Mouse (Mus musculus): ENCODE data around the gene Abcc2. TPM values are rescaled to one million over a fixed set of nuclear protein-coding genes. Genes with fewer than 3 reads are reported as not detected.

The Abcc2 gene
- polyA plus RNA-seq, 1 experiment from 2014 or later: 0.03 TPM

DNA sequence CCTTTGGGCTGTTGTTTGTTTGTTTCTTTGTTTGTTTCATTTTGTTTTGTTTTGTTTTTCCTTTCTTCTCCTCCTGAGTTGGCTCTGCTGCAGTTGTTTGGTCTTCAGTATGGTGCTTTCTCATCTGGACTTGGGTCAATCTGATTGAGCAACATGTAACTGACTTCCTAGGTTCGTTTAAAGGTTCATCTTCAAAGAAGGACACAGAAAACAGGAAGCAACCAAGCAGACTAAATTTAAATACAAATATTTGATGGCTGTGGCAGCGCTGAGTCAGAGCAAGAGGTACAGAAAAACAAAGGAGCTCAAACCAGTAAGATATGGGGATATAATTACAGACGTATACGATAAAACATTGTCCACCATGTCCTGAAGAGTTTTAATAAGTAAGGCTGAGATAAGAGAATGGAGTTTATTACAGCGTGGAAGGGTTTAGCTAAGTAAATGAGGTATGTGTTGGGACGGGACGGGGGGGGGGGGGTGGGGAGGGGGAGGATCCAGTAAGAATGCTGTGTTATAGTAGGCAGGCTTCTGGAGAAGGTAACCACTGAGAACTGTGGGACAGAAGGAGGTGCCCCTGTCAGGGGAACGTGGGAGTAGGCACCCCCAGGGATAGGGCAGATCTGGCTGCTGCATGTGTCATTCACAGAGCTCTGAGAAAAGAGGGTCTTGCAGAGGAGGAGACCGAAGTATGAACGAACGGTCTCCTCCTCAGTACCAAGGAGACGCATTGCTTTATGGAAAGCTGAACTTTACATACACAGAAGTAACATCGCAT, 4.4 kb downstream of the Abcc2 start:
- Histone ChIP-seq H3K4me3 (ENCODE audit: low read depth, low read length) (no peak overlapping the region), H3K36me3 (replicated peaks; ENCODE audit: control insufficient read depth, insufficient read depth, low read depth, low read length) (no peaks in the 10 kb centered on the region), H3K9me3 (replicated peaks; ENCODE audit: control insufficient read depth, low read length) (no peaks in the 10 kb centered on the region), H3K27me3 (ENCODE audit: control insufficient read depth, insufficient read depth, low read length) (no peaks in the 10 kb centered on the region), H3K27ac (replicated peaks; ENCODE audit: low read depth, low read length) (no peak overlapping the region), H3K4me2 (ENCODE audit: low read depth, low read length) (no peak overlapping the region), H3K4me1 (ENCODE audit: control insufficient read depth, insufficient read depth, low read length) (no peaks in the 10 kb centered on the region), H3K9ac (replicated peaks; ENCODE audit: low read length) (no peak overlapping the region)
- DNase-seq (ENCODE audit: low spot score) (no peak), ATAC-seq (replicated peaks; ENCODE audit: insufficient number of reproducible peaks, low FRiP score, low TSS enrichment, low read depth) (no peak)
- 83% methylated on average over 13 of the region's 13 CpGs for WGBS

DNA sequence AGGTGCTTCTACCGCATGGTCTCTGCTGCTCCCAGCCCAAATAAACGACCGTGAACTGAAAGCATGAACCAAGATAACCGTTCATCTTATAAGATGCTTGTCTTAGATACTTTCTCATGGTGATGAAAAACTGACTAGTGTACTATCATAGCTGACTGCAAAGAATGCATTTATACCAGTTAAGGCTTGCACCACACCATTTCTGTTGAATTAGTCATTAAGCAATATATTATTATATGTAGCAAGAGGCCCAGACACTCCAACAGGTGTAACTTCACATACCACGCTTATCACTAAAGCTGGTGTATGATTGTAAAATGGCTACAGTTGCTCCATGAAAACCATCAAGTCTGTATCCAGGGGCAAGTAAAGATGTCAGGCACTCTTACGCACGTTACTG, 7.8 kb downstream of the Abcc2 start:
- 92% methylated on average over 7 of the region's 7 CpGs for WGBS
- Histone ChIP-seq H3K27ac (replicated peaks; ENCODE audit: low read depth, low read length) (no peak overlapping the region), H3K9me3 (replicated peaks; ENCODE audit: control insufficient read depth, low read length) (no peaks in the 10 kb centered on the region), H3K36me3 (replicated peaks; ENCODE audit: control insufficient read depth, insufficient read depth, low read depth, low read length) (no peaks in the 10 kb centered on the region), H3K9ac (replicated peaks; ENCODE audit: low read length) (no peak overlapping the region), H3K4me3 (ENCODE audit: low read depth, low read length) (no peak overlapping the region), H3K4me1 (ENCODE audit: control insufficient read depth, insufficient read depth, low read length) (no peaks in the 10 kb centered on the region), H3K27me3 (ENCODE audit: control insufficient read depth, insufficient read depth, low read length) (no peaks in the 10 kb centered on the region), H3K4me2 (ENCODE audit: low read depth, low read length) (no peak overlapping the region)
- ATAC-seq (replicated peaks; ENCODE audit: insufficient number of reproducible peaks, low FRiP score, low TSS enrichment, low read depth) (no peak), DNase-seq (ENCODE audit: low spot score) (no peak)

GRCm38 (mm10) chr19:43792537-43792936, 10.5 kb downstream of the Abcc2 start:
- Histone ChIP-seq H3K36me3 (replicated peaks; ENCODE audit: control insufficient read depth, insufficient read depth, low read depth, low read length) (no peaks in the 10 kb centered on the region), H3K9ac (replicated peaks; ENCODE audit: low read length) (no peak overlapping the region), H3K4me2 (ENCODE audit: low read depth, low read length) (no peak overlapping the region), H3K9me3 (replicated peaks; ENCODE audit: control insufficient read depth, low read length) (no peaks in the 10 kb centered on the region), H3K27ac (replicated peaks; ENCODE audit: low read depth, low read length) (no peak overlapping the region), H3K27me3 (ENCODE audit: control insufficient read depth, insufficient read depth, low read length) (no peaks in the 10 kb centered on the region), H3K4me3 (ENCODE audit: low read depth, low read length) (no peak overlapping the region), H3K4me1 (ENCODE audit: control insufficient read depth, insufficient read depth, low read length) (no peaks in the 10 kb centered on the region)
- WGBS: 90% methylated on average over 4 of the region's 4 CpGs
- no peak for ATAC-seq (replicated peaks; ENCODE audit: insufficient number of reproducible peaks, low FRiP score, low TSS enrichment, low read depth)
- no peak for DNase-seq (ENCODE audit: low spot score)

DNA sequence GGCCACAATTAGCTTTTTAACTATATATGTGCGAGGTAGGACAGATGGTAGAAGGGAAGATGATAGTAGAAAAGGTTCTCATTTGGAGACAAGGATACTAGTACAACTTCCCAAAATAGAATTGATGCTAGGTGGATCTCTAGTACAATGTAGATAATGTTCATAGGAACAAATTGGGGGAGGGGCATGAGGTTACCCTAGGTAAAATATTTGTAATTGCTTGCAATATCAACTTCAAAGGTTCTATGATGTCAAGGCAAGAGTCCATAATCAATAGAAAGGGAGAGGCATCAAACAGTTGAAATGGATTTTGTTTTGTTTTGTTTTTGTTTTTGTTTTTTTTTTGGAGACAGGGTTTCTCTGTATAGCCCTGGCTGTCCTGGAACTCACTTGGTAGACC, 12.0 kb downstream of the Abcc2 start:
- Histone ChIP-seq H3K27me3 (ENCODE audit: control insufficient read depth, insufficient read depth, low read length) (no peaks in the 10 kb centered on the region), H3K36me3 (replicated peaks; ENCODE audit: control insufficient read depth, insufficient read depth, low read depth, low read length) (no peaks in the 10 kb centered on the region), H3K9me3 (replicated peaks; ENCODE audit: control insufficient read depth, low read length) (no peaks in the 10 kb centered on the region), H3K4me1 (ENCODE audit: control insufficient read depth, insufficient read depth, low read length) (no peaks in the 10 kb centered on the region), H3K4me2 (ENCODE audit: low read depth, low read length) (no peak overlapping the region), H3K4me3 (ENCODE audit: low read depth, low read length) (no peak overlapping the region), H3K9ac (replicated peaks; ENCODE audit: low read length) (no peak overlapping the region), H3K27ac (replicated peaks; ENCODE audit: low read depth, low read length) (no peak overlapping the region)
- WGBS: 91% methylated on average over 1 of the region's 1 CpGs
- DNase-seq (ENCODE audit: low spot score) (no peak), ATAC-seq (replicated peaks; ENCODE audit: insufficient number of reproducible peaks, low FRiP score, low TSS enrichment, low read depth) (no peak)

DNA sequence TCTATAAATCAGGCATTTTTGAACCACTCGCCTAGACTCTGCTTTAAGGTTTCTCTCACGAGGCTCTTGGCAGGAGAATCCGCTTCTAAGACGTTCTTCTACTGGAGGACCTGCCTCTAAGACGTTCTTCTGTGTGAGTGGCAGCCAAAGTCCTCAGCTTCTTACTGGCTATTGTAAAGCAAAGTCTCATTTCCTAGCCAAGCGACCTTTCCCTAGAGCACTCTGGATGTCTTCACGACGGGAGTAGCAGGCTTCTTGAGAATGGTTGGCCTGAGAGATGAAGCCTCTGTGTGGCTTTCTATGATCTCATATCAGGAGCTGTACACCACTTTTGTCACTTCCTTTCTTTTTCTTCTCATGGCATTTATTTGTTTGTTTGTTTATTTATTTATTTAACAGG, 13.5 kb downstream of the Abcc2 start:
- ATAC-seq (replicated peaks; ENCODE audit: insufficient number of reproducible peaks, low FRiP score, low TSS enrichment, low read depth): no peak
- no peaks in the 10 kb centered on the region for H3K27me3 ChIP-seq (ENCODE audit: control insufficient read depth, insufficient read depth, low read length)
- DNase-seq (ENCODE audit: low spot score): no peak

DNA sequence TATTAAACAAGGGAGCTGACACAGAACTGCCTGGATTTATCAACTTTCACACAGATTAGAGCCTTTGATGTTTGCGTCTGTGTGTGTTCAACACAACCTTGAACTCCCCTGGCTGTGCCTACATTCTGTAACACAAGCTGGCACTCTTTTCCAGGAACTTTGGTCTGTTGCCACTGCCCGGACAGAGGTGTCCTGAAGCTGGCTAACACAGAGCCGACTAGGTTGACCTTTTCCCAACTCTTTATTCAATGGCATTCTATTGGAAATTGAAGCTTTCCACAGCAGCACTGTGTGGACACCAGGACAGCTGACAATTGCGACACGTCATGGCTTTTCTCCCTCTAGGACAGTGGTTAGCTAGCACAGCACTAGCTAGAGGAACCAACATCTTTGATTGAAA, 15.2 kb downstream of the Abcc2 start:
- Histone ChIP-seq H3K9me3 (replicated peaks; ENCODE audit: control insufficient read depth, low read length) (no peaks in the 10 kb centered on the region), H3K4me2 (ENCODE audit: low read depth, low read length) (no peak overlapping the region), H3K27me3 (ENCODE audit: control insufficient read depth, insufficient read depth, low read length) (no peaks in the 10 kb centered on the region), H3K36me3 (replicated peaks; ENCODE audit: control insufficient read depth, insufficient read depth, low read depth, low read length) (no peaks in the 10 kb centered on the region), H3K9ac (replicated peaks; ENCODE audit: low read length) (no peak overlapping the region), H3K27ac (replicated peaks; ENCODE audit: low read depth, low read length) (no peak overlapping the region), H3K4me3 (ENCODE audit: low read depth, low read length) (no peak overlapping the region), H3K4me1 (ENCODE audit: control insufficient read depth, insufficient read depth, low read length) (no peaks in the 10 kb centered on the region)
- 76% methylated on average over 5 of the region's 5 CpGs for WGBS
- DNase-seq (ENCODE audit: low spot score) (no peak), ATAC-seq (replicated peaks; ENCODE audit: insufficient number of reproducible peaks, low FRiP score, low TSS enrichment, low read depth) (no peak)

More for the DNA sequence above, 13.5 kb downstream of the Abcc2 start:
- Histone ChIP-seq H3K36me3 (replicated peaks; ENCODE audit: control insufficient read depth, insufficient read depth, low read depth, low read length) (no peaks in the 10 kb centered on the region), H3K27ac (replicated peaks; ENCODE audit: low read depth, low read length) (no peak overlapping the region), H3K4me3 (ENCODE audit: low read depth, low read length) (no peak overlapping the region), H3K9ac (replicated peaks; ENCODE audit: low read length) (no peak overlapping the region), H3K4me2 (ENCODE audit: low read depth, low read length) (no peak overlapping the region), H3K9me3 (replicated peaks; ENCODE audit: control insufficient read depth, low read length) (no peaks in the 10 kb centered on the region), H3K4me1 (ENCODE audit: control insufficient read depth, insufficient read depth, low read length) (no peaks in the 10 kb centered on the region)
- 80% methylated on average over 8 of the region's 8 CpGs for WGBS

GRCm38 (mm10) chr19:43801427-43802051, 19.5 kb downstream of the Abcc2 start:
- Histone ChIP-seq H3K4me2 (ENCODE audit: low read depth, low read length) (no peak overlapping the region), H3K9ac (replicated peaks; ENCODE audit: low read length) (no peak overlapping the region), H3K36me3 (replicated peaks; ENCODE audit: control insufficient read depth, insufficient read depth, low read depth, low read length) (no peaks in the 10 kb centered on the region), H3K27me3 (ENCODE audit: control insufficient read depth, insufficient read depth, low read length) (no peaks in the 10 kb centered on the region), H3K4me3 (ENCODE audit: low read depth, low read length) (no peak overlapping the region), H3K4me1 (ENCODE audit: control insufficient read depth, insufficient read depth, low read length) (no peaks in the 10 kb centered on the region), H3K9me3 (replicated peaks; ENCODE audit: control insufficient read depth, low read length) (no peaks in the 10 kb centered on the region), H3K27ac (replicated peaks; ENCODE audit: low read depth, low read length) (no peak overlapping the region)
- WGBS: 82% methylated on average over 9 of the region's 9 CpGs
- ATAC-seq (replicated peaks; ENCODE audit: insufficient number of reproducible peaks, low FRiP score, low TSS enrichment, low read depth): no peak
- DNase-seq (ENCODE audit: low spot score): no peak

- Histone ChIP-seq H3K9me3 (replicated peaks; ENCODE audit: control insufficient read depth, low read length) (no peaks in the 10 kb centered on the region), H3K27me3 (ENCODE audit: control insufficient read depth, insufficient read depth, low read length) (no peaks in the 10 kb centered on the region), H3K9ac (replicated peaks; ENCODE audit: low read length) (no peak overlapping the region), H3K36me3 (replicated peaks; ENCODE audit: control insufficient read depth, insufficient read depth, low read depth, low read length) (no peaks in the 10 kb centered on the region), H3K4me3 (ENCODE audit: low read depth, low read length) (no peak overlapping the region), H3K4me1 (ENCODE audit: control insufficient read depth, insufficient read depth, low read length) (no peaks in the 10 kb centered on the region), H3K27ac (replicated peaks; ENCODE audit: low read depth, low read length) (no peak overlapping the region), H3K4me2 (ENCODE audit: low read depth, low read length) (no peak overlapping the region)
- DNase-seq (ENCODE audit: low spot score) (no peak), ATAC-seq (replicated peaks; ENCODE audit: insufficient number of reproducible peaks, low FRiP score, low TSS enrichment, low read depth) (no peak)
- 84% methylated on average over 10 of the region's 10 CpGs for WGBS
Observed at GRCm38 (mm10) chr19:43803866-43804265, 21.9 kb downstream of the Abcc2 start.

Data from embryonic facial prominence, embryonic 11.5 days (tissue).